Mouse (Mus musculus) MEL (cell line): Measurements from ENCODE around the gene Ccer1.

Source experiments
- BHLHE40 ChIP-seq: IDR thresholded peaks from 2 replicates; pipeline ENCODE4 v1.6.1; 2012; ENCODE audit warnings: low read depth, mild to moderate bottlenecking, inconsistent platforms, low read length, improper control_type of control experiment, borderline replicate concordance
- CTCF ChIP-seq, 3 experiments: IDR thresholded peaks in 2 of 3; conservative IDR thresholded peaks in 1 of 3; 2 replicates each; pipeline ENCODE4 v1.5.1; 2011 to 2012; ENCODE audit warnings: low read length in 3 of 3, low read depth in 2 of 3, mild to moderate bottlenecking in 2 of 3, improper control_type of control experiment in 1 of 3, inconsistent platforms in 1 of 3, mixed read lengths in 1 of 3, moderate library complexity in 1 of 3; ENCODE audit not compliant: control insufficient read depth in 1 of 3, insufficient read depth in 1 of 3, poor library complexity in 1 of 3, severe bottlenecking in 1 of 3
- EP300 ChIP-seq, 2 experiments: IDR thresholded peaks; 2 replicates each; pipeline ENCODE4 v1.6.1; 2011; ENCODE audit warnings: improper control_type of control experiment in 2 of 2, low read length in 2 of 2, low read depth in 1 of 2, mild to moderate bottlenecking in 1 of 2
- GABPA ChIP-seq: IDR thresholded peaks from 2 replicates; pipeline ENCODE4 v1.6.1; 2012; ENCODE audit warnings: low read depth, mild to moderate bottlenecking, inconsistent platforms, low read length, improper control_type of control experiment, moderate library complexity
- GATA1 ChIP-seq: IDR thresholded peaks from 2 replicates; pipeline ENCODE4 v1.6.1; 2011; ENCODE audit warnings: low read depth, low read length, improper control_type of control experiment
- MAFK ChIP-seq: IDR thresholded peaks from 2 replicates; pipeline ENCODE4 v1.6.1; 2011; ENCODE audit warnings: low read depth, mild to moderate bottlenecking, low read length, improper control_type of control experiment, borderline replicate concordance
- POLR2A ChIP-seq, 2 experiments: IDR thresholded peaks; 2 replicates each; pipeline ENCODE4 v1.6.1; 2011 to 2012; ENCODE audit warnings: low read length in 2 of 2, mild to moderate bottlenecking in 2 of 2, control low read depth in 1 of 2, improper control_type of control experiment in 1 of 2, low read depth in 1 of 2, moderate library complexity in 1 of 2; ENCODE audit not compliant: control insufficient read depth in 1 of 2, insufficient read depth in 1 of 2, poor library complexity in 1 of 2
- RCOR1 ChIP-seq: IDR thresholded peaks from 2 replicates; pipeline ENCODE4 v1.6.1; 2012; ENCODE audit warnings: low read depth, mild to moderate bottlenecking, inconsistent platforms, low read length, improper control_type of control experiment
- SIN3A ChIP-seq: IDR thresholded peaks from 2 replicates; pipeline ENCODE4 v1.6.1; 2012; ENCODE audit warnings: low read length, improper control_type of control experiment, inconsistent platforms
- TCF12 ChIP-seq: IDR thresholded peaks from 2 replicates; pipeline ENCODE4 v1.6.1; 2014; ENCODE audit warnings: low read depth, mild to moderate bottlenecking, inconsistent platforms, low read length, improper control_type of control experiment, moderate library complexity
- UBTF ChIP-seq: IDR thresholded peaks from 2 replicates; pipeline ENCODE4 v1.6.1; 2012; ENCODE audit warnings: low read depth, mild to moderate bottlenecking, inconsistent platforms, low read length, improper control_type of control experiment, moderate library complexity, borderline replicate concordance; ENCODE audit not compliant: insufficient read depth

GRCm38 (mm10) chr10:97712687-97713086, 19.8 kb downstream of the Ccer1 start:
- TF ChIP-seq CTCF (IDR thresholded peaks at IDR 0.05 in 2 of 3, conservative IDR thresholded peaks at IDR 0.05 in 1 of 3; ENCODE audit: control insufficient read depth in 1 of 3, insufficient read depth in 1 of 3, low read depth in 2 of 3, low read length in 3 of 3, poor library complexity in 1 of 3, severe bottlenecking in 1 of 3) (peak; percentile 62 to 81 (median 79)), GATA1 (no peak), TCF12 (no peak), GABPA (no peak), RCOR1 (no peak), EP300 (IDR thresholded peaks at IDR 0.05; ENCODE audit: low read depth in 1 of 2, low read length in 2 of 2) (no peak), POLR2A (IDR thresholded peaks at IDR 0.05; ENCODE audit: control insufficient read depth in 1 of 2, insufficient read depth in 1 of 2, low read depth in 1 of 2, low read length in 2 of 2, poor library complexity in 1 of 2) (no peak), MAFK (no peak), BHLHE40 (no peak), SIN3A (no peak), UBTF (no peak)
